In genomic region chr12:71969022-71969421, GRCm38 (mm10) we compare ENCODE assay signal across 20 mouse cellular contexts.
A peak's percentile ranks its signal among the peaks of the same experiment; 100 is the strongest.
DNase-seq lines count a peak whose midpoint lies in the region; ATAC-seq and TF ChIP-seq lines count a peak whose summit lies in the region.
"Had no signal": no experiment of that assay in that cellular context is flagged by ENCODE, and none has a peak within 500 bp of the region (broad histone marks: within the 10 kb centered on the region; RNA-seq: fewer than 3 reads in every experiment).

No protein-coding gene starts in this region.

- DNase-seq in embryonic facial prominence, embryonic 14.5 days (ENCODE audit: low spot score) = no peak
- no peak for DNase-seq in embryonic facial prominence, embryonic 10.5 days (ENCODE audit: low spot score)
- no peak for DNase-seq in heart, embryonic 10.5 days (ENCODE audit: low spot score)
- no peak for DNase-seq in heart, adult 8-10 months (ENCODE audit: low spot score)
- DNase-seq in kidney, adult 8-10 months = no peak
- no peak for DNase-seq in left cerebral cortex, postnatal 14 days (ENCODE audit: low spot score in 2 of 2)
- DNase-seq: adrenal gland, postnatal 10 days; cerebellum, adult 9-11 months; gastrocnemius, postnatal 14 days; kidney, adult 2 months; lung, adult 18-20 months; lung, postnatal 36 days; right cerebral cortex, postnatal 14 days; thymus, postnatal 36 days had no signal

- peak; percentile 26; the same call in 1 of the 2 replicates for ATAC-seq in embryonic facial prominence, embryonic 14.5 days (ENCODE audit: low read depth)
- peak; percentile 51; the same call in 1 of the 2 replicates for ATAC-seq in kidney, embryonic 14.5 days (ENCODE audit: low FRiP score, low TSS enrichment)
- ATAC-seq: Patski had no signal

- no peak overlapping the region for H3K27ac ChIP-seq in embryonic facial prominence, embryonic 14.5 days (replicated peaks; ENCODE audit: low read depth, low read length)
- no peak overlapping the region for H3K27ac ChIP-seq in embryonic facial prominence, embryonic 10.5 days (replicated peaks)
- H3K27ac ChIP-seq in heart, embryonic 10.5 days = peak overlapping the region; percentile 49; the same call in 1 of the 2 replicates
- H3K27ac ChIP-seq in kidney, embryonic 14.5 days (ENCODE audit: low read depth, low read length) = no peak overlapping the region
- H3K27ac ChIP-seq in bone marrow macrophage, adult 2 months (ENCODE audit: insufficient read depth, low read depth, low read length) = peak overlapping the region; percentile 70
- H3K27ac ChIP-seq: embryonic facial prominence, embryonic 12.5 days had no signal

- H3K27me3 ChIP-seq in embryonic facial prominence, embryonic 14.5 days (replicated peaks; ENCODE audit: control insufficient read depth, insufficient read depth, low read length) = no peaks in the 10 kb centered on the region
- no peaks in the 10 kb centered on the region for H3K27me3 ChIP-seq in embryonic facial prominence, embryonic 10.5 days (replicated peaks; ENCODE audit: low read depth, poor library complexity, severe bottlenecking)
- H3K27me3 ChIP-seq in heart, embryonic 10.5 days (ENCODE audit: insufficient read depth, poor library complexity, severe bottlenecking) = no peaks in the 10 kb centered on the region
- H3K27me3 ChIP-seq in kidney, embryonic 14.5 days (ENCODE audit: control insufficient read depth, insufficient read depth, low read length) = no peaks in the 10 kb centered on the region
- H3K27me3 ChIP-seq: embryonic facial prominence, embryonic 12.5 days; Patski had no signal

- no peak for TF ChIP-seq CTCF in bone marrow macrophage, adult 2 months (IDR thresholded peaks at IDR 0.05; ENCODE audit: low read depth, low read length)

- intact Hi-C loops in left cerebral cortex, postnatal 14 days (cut with DNase I) = no loop called here

- no peaks in the 10 kb centered on the region for H3K9me3 ChIP-seq in embryonic facial prominence, embryonic 14.5 days (ENCODE audit: control insufficient read depth, low read length)
- H3K9me3 ChIP-seq in embryonic facial prominence, embryonic 10.5 days = no peaks in the 10 kb centered on the region
- H3K9me3 ChIP-seq in heart, embryonic 10.5 days = no peaks in the 10 kb centered on the region
- H3K9me3 ChIP-seq in kidney, embryonic 14.5 days (ENCODE audit: control insufficient read depth, low read length) = no peaks in the 10 kb centered on the region
- H3K9me3 ChIP-seq: embryonic facial prominence, embryonic 12.5 days; midbrain, embryonic 10.5 days had no signal

- H3K9ac ChIP-seq in embryonic facial prominence, embryonic 14.5 days (ENCODE audit: low read depth, low read length) = no peak overlapping the region
- H3K9ac ChIP-seq in kidney, embryonic 14.5 days (ENCODE audit: low read depth, low read length) = no peak overlapping the region
- H3K9ac ChIP-seq: embryonic facial prominence, embryonic 12.5 days had no signal

- H3K4me1 ChIP-seq in embryonic facial prominence, embryonic 14.5 days (ENCODE audit: control insufficient read depth, insufficient read depth, low read length) = peaks cover 8% of the 10 kb centered on the region; the same call in 1 of the 2 replicates
- peaks cover 15% of the 10 kb centered on the region for H3K4me1 ChIP-seq in embryonic facial prominence, embryonic 10.5 days
- H3K4me1 ChIP-seq in heart, embryonic 10.5 days = peaks cover 58% of the 10 kb centered on the region
- peaks cover 5% of the 10 kb centered on the region; the same call in 1 of the 2 replicates for H3K4me1 ChIP-seq in kidney, embryonic 14.5 days (ENCODE audit: control insufficient read depth, insufficient read depth, low read length)
- peaks cover 38% of the 10 kb centered on the region for H3K4me1 ChIP-seq in bone marrow macrophage, adult 2 months (ENCODE audit: control insufficient read depth, insufficient read depth, low read length)

- peaks cover 20% of the 10 kb centered on the region; the same call in 1 of the 2 replicates for H3K36me3 ChIP-seq in embryonic facial prominence, embryonic 14.5 days (ENCODE audit: control insufficient read depth, insufficient read depth, low read length)
- H3K36me3 ChIP-seq in embryonic facial prominence, embryonic 10.5 days (replicated peaks) = peaks cover 31% of the 10 kb centered on the region
- H3K36me3 ChIP-seq in heart, embryonic 10.5 days = peaks cover 24% of the 10 kb centered on the region
- H3K36me3 ChIP-seq in kidney, embryonic 14.5 days (ENCODE audit: control insufficient read depth, insufficient read depth, low read length) = no peaks in the 10 kb centered on the region

- H3K4me2 ChIP-seq in embryonic facial prominence, embryonic 14.5 days (ENCODE audit: low read depth, low read length) = no peak overlapping the region
- H3K4me2 ChIP-seq in kidney, embryonic 14.5 days (replicated peaks; ENCODE audit: low read depth, low read length) = no peak overlapping the region
- H3K4me2 ChIP-seq: embryonic facial prominence, embryonic 12.5 days; liver, embryonic 11.5 days had no signal

- no peak for TF ChIP-seq POLR2A in bone marrow macrophage, adult 2 months (IDR thresholded peaks at IDR 0.05; ENCODE audit: borderline replicate concordance, low read depth, low read length)

- WGBS in embryonic facial prominence, embryonic 14.5 days = 40% methylated on average over 3 of the region's 3 CpGs
- 53% methylated on average over 3 of the region's 3 CpGs for WGBS in embryonic facial prominence, embryonic 10.5 days
- WGBS in heart, embryonic 10.5 days = 66% methylated on average over 3 of the region's 3 CpGs
- 23% methylated on average over 3 of the region's 3 CpGs for WGBS in kidney, embryonic 14.5 days

- no peak overlapping the region for H3K4me3 ChIP-seq in embryonic facial prominence, embryonic 14.5 days (ENCODE audit: low read depth, low read length)
- H3K4me3 ChIP-seq in embryonic facial prominence, embryonic 10.5 days = no peak overlapping the region
- H3K4me3 ChIP-seq in heart, embryonic 10.5 days = no peak overlapping the region
- H3K4me3 ChIP-seq in kidney, embryonic 14.5 days (ENCODE audit: low read length) = no peak overlapping the region
- no peak overlapping the region for H3K4me3 ChIP-seq in bone marrow macrophage, adult 2 months (ENCODE audit: insufficient read depth, low read length)
- H3K4me3 ChIP-seq: embryonic facial prominence, embryonic 12.5 days; midbrain, embryonic 10.5 days had no signal

Comparison
In these comparisons a context has a peak if more than half of its experiments do, and no peak if none do; other contexts are left out.
1. H3K27ac ChIP-seq: peak in heart, embryonic 10.5 days (single experiment) and bone marrow macrophage, adult 2 months (single experiment); none in embryonic facial prominence, embryonic 14.5 days (single experiment), embryonic facial prominence, embryonic 10.5 days (single experiment) and kidney, embryonic 14.5 days (single experiment).